Mouse (Mus musculus) forebrain, embryonic 14.5 days (tissue): ENCODE results near the gene Prdm8. TPM values are rescaled to one million over a fixed set of nuclear protein-coding genes. Genes with fewer than 3 reads are reported as not detected.

Experiments
- ATAC-seq: fragments of 200-750 bp; cut with Nextera tagmentation; 2 replicates; pipeline ENCODE4 v1.8.0; 2017; ENCODE audit warnings: mild to moderate bottlenecking, moderate library complexity
- DNase-seq: peaks from one replicate; pipeline ENCODE4 v3.0.0-alpha.2; 2015; ENCODE audit warnings: low spot score
- H3K27ac ChIP-seq: fragments of 300-500 bp; sonication (generic); 2 replicates; pipeline ENCODE4 v1.5.1; 2014; ENCODE audit warnings: low read depth, mild to moderate bottlenecking, control low read depth, low read length, moderate library complexity
- H3K27me3 ChIP-seq: fragments of 300-500 bp; sonication (generic); replicated peaks from 2 replicates; pipeline ENCODE4 v1.6.1; 2014; ENCODE audit warnings: low read length, control low read depth, mixed read lengths; ENCODE audit not compliant: control insufficient read depth, insufficient read depth
- H3K36me3 ChIP-seq: fragments of 300-500 bp; sonication (generic); 2 replicates; pipeline ENCODE4 v1.6.1; 2014; ENCODE audit warnings: low read length, control low read depth; ENCODE audit not compliant: control insufficient read depth, insufficient read depth
- H3K4me1 ChIP-seq: fragments of 300-500 bp; sonication (generic); 2 replicates; pipeline ENCODE4 v1.6.1; 2014; ENCODE audit warnings: antibody characterized with exemption, low read length, control low read depth; ENCODE audit not compliant: control insufficient read depth, insufficient read depth
- H3K4me2 ChIP-seq: fragments of 300-500 bp; sonication (generic); 2 replicates; pipeline ENCODE4 v1.6.1; 2014; ENCODE audit warnings: mild to moderate bottlenecking, control low read depth, low read length
- H3K4me3 ChIP-seq: fragments of 300-500 bp; sonication (generic); 2 replicates; pipeline ENCODE4 v1.5.1; 2014; ENCODE audit warnings: low read depth, low read length, control low read depth
- H3K9ac ChIP-seq: fragments of 300-500 bp; sonication (generic); 2 replicates; pipeline ENCODE4 v1.6.1; 2014; ENCODE audit warnings: mild to moderate bottlenecking, low read length, control low read depth, moderate library complexity
- H3K9me3 ChIP-seq: fragments of 300-500 bp; sonication (generic); replicated peaks from 2 replicates; pipeline ENCODE4 v1.6.1; 2016; ENCODE audit warnings: low read length, control low read depth, mixed read lengths; ENCODE audit not compliant: control insufficient read depth
- WGBS: fragments of 180-500 bp; shearing (Covaris S2); extraction: QIAGEN DNeasy Blood & Tissue Kit; methylation state at CpG from one replicate; pipeline ENCODE4 v1.1.7; 2014; 5-methylcytosine and 5-hydroxymethylcytosine counted together
- polyA plus RNA-seq: library from polyadenylated mRNA; unstranded; fragments of >200 nt; fragmentation: Nextera tagmentation; extraction: Ambion mirVana; gene quantifications from 2 replicates; pipeline ENCODE4 v1.2.1, GENCODE M21; 2014

Prdm8 gene
- polyA plus RNA-seq, 1 experiment from 2014 or later: 5.0 TPM

- no peak overlapping the region for H3K9ac ChIP-seq
- no peaks in the 10 kb centered on the region for H3K4me1 ChIP-seq
- no peaks in the 10 kb centered on the region for H3K36me3 ChIP-seq
- DNase-seq (no peak), ATAC-seq (no peak)
- no peak overlapping the region for H3K4me2 ChIP-seq
- 75% methylated on average over 6 of the region's 6 CpGs for WGBS
- no peak overlapping the region for H3K4me3 ChIP-seq
- no peak overlapping the region for H3K27ac ChIP-seq
- H3K27me3 ChIP-seq: no peaks in the 10 kb centered on the region
- H3K9me3 ChIP-seq: no peaks in the 10 kb centered on the region
These were observed 62.5 kb downstream of the Prdm8 start for GRCm38 (mm10) chr5:98229456-98229855.

GRCm38 (mm10) chr5:98238466-98238865 lies 71.5 kb downstream of the Prdm8 start:
- no peak overlapping the region for H3K4me2 ChIP-seq
- no peak overlapping the region for H3K4me3 ChIP-seq
- 85% methylated on average over 6 of the region's 6 CpGs for WGBS
- no peak overlapping the region for H3K27ac ChIP-seq
- no peaks in the 10 kb centered on the region for H3K9me3 ChIP-seq
- no peaks in the 10 kb centered on the region for H3K27me3 ChIP-seq
- no peak for DNase-seq
- H3K36me3 ChIP-seq: no peaks in the 10 kb centered on the region
- no peak overlapping the region for H3K9ac ChIP-seq
- ATAC-seq: no peak
- no peaks in the 10 kb centered on the region for H3K4me1 ChIP-seq

Other genes starting within 250 kb of the Prdm8 start
- gene Antxr2, start 136.2 kb upstream of the Prdm8 start, polyA plus RNA-seq: 3.4 and 3.5 TPM in 2 replicates
- gene Fgf5, start 87.0 kb downstream of the Prdm8 start, polyA plus RNA-seq: 0.29 and 0.78 TPM in 2 replicates
- 1.5 and 1.7 TPM in 2 replicates for gene Cfap299, start 162.1 kb downstream of the Prdm8 start, polyA plus RNA-seq